Mouse (Mus musculus): ENCODE measurements around the gene Scn8a. TPM values are rescaled to one million over a fixed set of nuclear protein-coding genes. Genes with fewer than 3 reads are reported as not detected.

Gene Scn8a
- polyA plus RNA-seq, 1 experiment = not detected

GRCm38 (mm10) chr15:100838607-100839207 is 31.0 kb upstream of the Scn8a start:
- Histone ChIP-seq H3K27ac (ENCODE audit: insufficient read depth, low read depth, low read length) (no peak overlapping the region), H3K4me1 (ENCODE audit: control insufficient read depth, insufficient read depth, low read length) (peaks cover 5% of the 10 kb centered on the region; the same call in 1 of the 2 replicates), H3K4me3 (ENCODE audit: insufficient read depth, low read depth, low read length) (no peak overlapping the region)
- TF ChIP-seq POLR2A (IDR thresholded peaks at IDR 0.05; ENCODE audit: insufficient read depth, low read depth, low read length) (no peak), CTCF (IDR thresholded peaks at IDR 0.05; ENCODE audit: insufficient read depth, low read depth, low read length) (peak; percentile 47)
- 34% methylated on average over 12 of the region's 12 CpGs for WGBS

GRCm38 (mm10) chr15:100844336-100844735 is 25.3 kb upstream of the Scn8a start:
- WGBS = 88% methylated on average over 7 of the region's 7 CpGs
- TF ChIP-seq CTCF (IDR thresholded peaks at IDR 0.05; ENCODE audit: insufficient read depth, low read depth, low read length) (no peak), POLR2A (IDR thresholded peaks at IDR 0.05; ENCODE audit: insufficient read depth, low read depth, low read length) (no peak)
- H3K4me1 ChIP-seq (ENCODE audit: control insufficient read depth, insufficient read depth, low read length) = 0 out of 2 replicates have a peak, but pooled peaks cover 3% of the 10 kb centered on the region
- no peak overlapping the region; the same call in 1 of the 2 replicates for H3K27ac ChIP-seq (ENCODE audit: insufficient read depth, low read depth, low read length)
- no peak overlapping the region for H3K4me3 ChIP-seq (ENCODE audit: insufficient read depth, low read depth, low read length)

DNA sequence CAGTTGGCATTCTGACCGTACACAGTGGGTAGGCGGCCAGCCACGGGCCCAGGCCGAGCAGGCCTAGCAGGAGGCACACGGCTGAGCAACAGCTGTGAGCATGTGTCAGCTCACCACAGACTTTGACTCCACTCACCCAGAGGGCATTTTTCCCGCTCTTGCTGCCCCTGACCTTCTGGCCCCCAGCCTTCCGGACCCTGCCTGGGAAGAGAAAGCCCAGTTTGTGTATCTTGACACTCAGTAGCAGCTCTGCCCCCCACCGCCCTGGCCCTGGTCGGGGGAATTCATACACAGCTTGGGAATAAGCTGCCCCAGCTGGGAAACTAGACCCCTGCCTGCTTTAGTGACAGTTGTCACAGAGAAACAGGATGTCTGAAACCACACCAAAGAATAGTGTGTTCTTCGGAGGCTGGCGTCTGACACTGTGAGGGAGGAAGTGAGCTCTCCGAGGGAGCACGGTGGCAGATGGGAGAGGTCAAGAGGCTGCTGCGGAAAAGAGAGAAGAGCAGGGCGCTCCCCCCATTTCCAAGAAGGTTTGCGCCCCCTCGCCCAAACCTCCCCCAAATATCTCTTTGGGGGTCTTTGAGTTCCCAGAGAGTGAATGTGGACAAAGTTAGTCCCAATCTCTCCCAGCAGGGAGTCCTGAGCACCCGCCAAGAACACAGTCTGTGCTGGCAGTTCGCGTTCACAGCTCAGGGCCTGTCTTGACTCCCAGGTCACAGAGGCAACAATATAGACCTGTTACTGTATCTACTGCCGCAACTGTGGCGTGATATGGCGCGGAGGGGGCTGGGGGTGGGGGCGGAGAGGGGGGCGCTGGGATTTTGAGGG is 24.4 kb upstream of the Scn8a start:
- TF ChIP-seq POLR2A (IDR thresholded peaks at IDR 0.05; ENCODE audit: insufficient read depth, low read depth, low read length) (no peak), CTCF (IDR thresholded peaks at IDR 0.05; ENCODE audit: insufficient read depth, low read depth, low read length) (no peak)
- 63% methylated on average over 26 of the region's 26 CpGs for WGBS
- no peak overlapping the region; the same call in 1 of the 2 replicates for H3K27ac ChIP-seq (ENCODE audit: insufficient read depth, low read depth, low read length)
- H3K4me3 ChIP-seq (ENCODE audit: insufficient read depth, low read depth, low read length) = no peak overlapping the region
- 0 out of 2 replicates have a peak, but pooled peaks cover 3% of the 10 kb centered on the region for H3K4me1 ChIP-seq (ENCODE audit: control insufficient read depth, insufficient read depth, low read length)

GRCm38 (mm10) chr15:100847193-100847592 is 22.5 kb upstream of the Scn8a start:
- Histone ChIP-seq H3K4me3 (ENCODE audit: insufficient read depth, low read depth, low read length) (no peak overlapping the region), H3K4me1 (ENCODE audit: control insufficient read depth, insufficient read depth, low read length) (0 out of 2 replicates have a peak, but pooled peaks cover 3% of the 10 kb centered on the region), H3K27ac (ENCODE audit: insufficient read depth, low read depth, low read length) (no peak overlapping the region)
- TF ChIP-seq POLR2A (IDR thresholded peaks at IDR 0.05; ENCODE audit: insufficient read depth, low read depth, low read length) (no peak), CTCF (IDR thresholded peaks at IDR 0.05; ENCODE audit: insufficient read depth, low read depth, low read length) (no peak)
- 88% methylated on average over 6 of the region's 6 CpGs for WGBS

DNA sequence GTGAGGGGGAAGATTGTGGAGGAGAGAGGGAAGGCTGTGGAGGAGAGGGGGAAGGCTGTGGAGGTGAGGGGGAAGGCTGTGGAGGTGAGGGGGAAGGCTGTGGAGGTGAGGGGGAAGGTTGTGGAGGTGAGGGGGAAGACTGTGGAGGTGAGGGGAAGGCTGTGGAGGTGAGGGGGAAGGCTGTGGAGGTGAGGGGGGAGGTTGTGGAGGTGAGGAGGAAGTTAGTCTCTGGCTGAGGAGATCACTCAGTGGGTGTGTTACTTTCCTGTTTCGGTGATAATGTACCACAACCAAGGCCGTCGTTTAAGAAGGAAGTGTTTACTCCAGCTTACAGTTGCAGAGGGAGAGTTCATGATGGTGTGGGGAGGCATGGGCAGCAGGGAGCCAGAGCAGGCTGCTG is 12.1 kb upstream of the Scn8a start:
- 78% methylated on average over 3 of the region's 3 CpGs for WGBS
- TF ChIP-seq CTCF (IDR thresholded peaks at IDR 0.05; ENCODE audit: insufficient read depth, low read depth, low read length) = no peak
- TF ChIP-seq POLR2A (IDR thresholded peaks at IDR 0.05; ENCODE audit: insufficient read depth, low read depth, low read length) = no peak
- Histone ChIP-seq H3K4me3 (ENCODE audit: insufficient read depth, low read depth, low read length) (no peak overlapping the region), H3K27ac (ENCODE audit: insufficient read depth, low read depth, low read length) (no peak overlapping the region), H3K4me1 (ENCODE audit: control insufficient read depth, insufficient read depth, low read length) (peaks cover 3% of the 10 kb centered on the region; the same call in 1 of the 2 replicates)

DNA sequence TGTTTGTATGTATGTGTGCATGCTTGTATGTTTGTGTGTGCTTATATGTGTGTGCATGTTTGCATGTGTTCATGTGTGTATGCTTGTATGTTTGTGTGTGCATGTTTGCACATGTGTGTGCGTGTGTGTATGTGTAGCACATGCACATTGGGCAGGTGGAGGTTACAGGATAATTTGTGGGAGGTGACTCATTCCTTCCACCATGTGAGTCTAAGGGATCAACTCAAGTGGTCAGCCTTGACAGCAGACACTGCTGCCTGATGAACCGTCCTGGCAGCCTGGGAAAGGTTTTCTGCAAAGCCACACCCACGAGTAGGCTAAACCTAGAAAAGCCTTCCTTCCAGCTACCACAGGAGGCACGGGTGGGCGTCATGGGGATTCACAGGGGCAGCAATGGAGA is 8.8 kb upstream of the Scn8a start:
- H3K27ac ChIP-seq (ENCODE audit: insufficient read depth, low read depth, low read length) = no peak overlapping the region
- H3K4me1 ChIP-seq (ENCODE audit: control insufficient read depth, insufficient read depth, low read length) = peaks cover 3% of the 10 kb centered on the region; the same call in 1 of the 2 replicates
- 52% methylated on average over 5 of the region's 5 CpGs for WGBS
- no peak overlapping the region for H3K4me3 ChIP-seq (ENCODE audit: insufficient read depth, low read depth, low read length)
- TF ChIP-seq POLR2A (IDR thresholded peaks at IDR 0.05; ENCODE audit: insufficient read depth, low read depth, low read length) (no peak), CTCF (IDR thresholded peaks at IDR 0.05; ENCODE audit: insufficient read depth, low read depth, low read length) (no peak)

DNA sequence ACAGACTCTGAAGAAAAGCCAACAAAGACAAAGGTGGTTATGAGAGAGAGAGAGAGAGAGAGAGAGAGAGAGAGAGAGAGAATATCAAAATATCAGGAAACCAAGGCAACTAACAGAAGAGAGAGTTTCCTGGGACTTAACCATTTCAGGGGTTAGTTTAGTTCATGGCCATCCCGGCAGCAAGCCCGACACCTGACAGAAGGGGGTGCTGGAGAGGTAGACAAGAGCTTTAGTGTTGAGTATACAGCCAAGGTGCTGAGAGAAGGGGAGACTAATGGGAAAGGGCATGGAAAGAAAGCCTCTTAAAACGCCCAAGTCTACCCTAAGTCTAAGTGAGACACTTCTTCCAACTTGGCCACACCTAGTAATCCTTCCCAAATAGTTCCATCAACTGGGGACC is 4.1 kb upstream of the Scn8a start:
- 55% methylated on average over 3 of the region's 3 CpGs for WGBS
- TF ChIP-seq POLR2A (IDR thresholded peaks at IDR 0.05; ENCODE audit: insufficient read depth, low read depth, low read length) (no peak), CTCF (IDR thresholded peaks at IDR 0.05; ENCODE audit: insufficient read depth, low read depth, low read length) (no peak)
- Histone ChIP-seq H3K4me1 (ENCODE audit: control insufficient read depth, insufficient read depth, low read length) (peaks cover 5% of the 10 kb centered on the region; the same call in 1 of the 2 replicates), H3K4me3 (ENCODE audit: insufficient read depth, low read depth, low read length) (no peak overlapping the region), H3K27ac (ENCODE audit: insufficient read depth, low read depth, low read length) (no peak overlapping the region)

DNA sequence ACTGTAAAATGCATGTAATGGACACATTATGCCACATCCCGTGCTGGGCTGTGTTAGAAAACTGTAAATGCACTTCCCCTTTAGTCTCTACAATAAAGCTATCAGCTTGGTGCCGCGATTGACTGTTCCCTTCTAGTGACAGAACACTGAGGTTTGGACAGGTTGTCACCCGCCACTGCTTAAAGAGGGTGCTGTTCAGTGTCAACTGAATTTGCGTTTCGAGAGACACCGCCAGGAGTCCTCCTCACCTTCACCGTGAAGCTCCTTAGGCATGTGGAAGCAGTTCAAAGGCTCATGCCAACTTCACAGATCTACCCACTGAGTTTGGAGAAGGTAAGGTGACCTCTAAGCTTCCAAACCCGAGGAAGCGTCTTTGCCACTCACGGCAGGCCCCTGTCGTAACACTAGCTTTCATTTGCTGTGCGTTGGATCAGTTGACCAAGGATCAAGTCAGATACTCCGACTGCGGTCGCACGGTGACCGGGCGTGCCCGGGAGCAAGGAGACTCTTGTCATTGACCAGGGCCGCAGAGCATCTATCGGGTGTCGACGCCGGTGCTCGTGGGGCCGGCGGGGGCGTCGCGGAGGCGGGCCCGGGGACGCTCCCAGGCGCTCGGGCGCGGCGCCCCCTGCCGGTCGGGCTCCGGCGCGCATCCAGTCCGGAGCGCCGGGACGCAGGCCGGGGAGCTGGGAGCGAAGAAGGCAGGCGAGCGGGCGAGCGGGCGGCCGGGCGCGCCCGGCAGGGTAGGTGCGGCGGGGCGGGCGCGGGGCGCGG is 530 bp downstream of the Scn8a start:
- 4% methylated on average over 50 of the region's 66 CpGs for WGBS

More for the DNA sequence above, 530 bp downstream of the Scn8a start:
- H3K4me1 ChIP-seq (ENCODE audit: control insufficient read depth, insufficient read depth, low read length) = peaks cover 11% of the 10 kb centered on the region
- peak overlapping the region; percentile 63 for H3K4me3 ChIP-seq (ENCODE audit: insufficient read depth, low read depth, low read length)
- TF ChIP-seq POLR2A (IDR thresholded peaks at IDR 0.05; ENCODE audit: insufficient read depth, low read depth, low read length) (0 out of 2 replicates have a peak, but pooled peaks have one; percentile 23), CTCF (IDR thresholded peaks at IDR 0.05; ENCODE audit: insufficient read depth, low read depth, low read length) (peak; percentile 64; the same call in 1 of the 2 replicates)
- peak overlapping the region; percentile 68 for H3K27ac ChIP-seq (ENCODE audit: insufficient read depth, low read depth, low read length)

Data from olfactory bulb, adult 2 months (tissue).